Mouse (Mus musculus): ENCODE measurements around the gene Ccdc61. TPM values are rescaled to one million over a fixed set of nuclear protein-coding genes. Genes with fewer than 3 reads are reported as not detected.

The Ccdc61 gene
- 17.4 and 19.0 TPM in 2 replicates for polyA plus RNA-seq (2014; fragmentation: Nextera tagmentation; extraction: Ambion mirVana)

DNA sequence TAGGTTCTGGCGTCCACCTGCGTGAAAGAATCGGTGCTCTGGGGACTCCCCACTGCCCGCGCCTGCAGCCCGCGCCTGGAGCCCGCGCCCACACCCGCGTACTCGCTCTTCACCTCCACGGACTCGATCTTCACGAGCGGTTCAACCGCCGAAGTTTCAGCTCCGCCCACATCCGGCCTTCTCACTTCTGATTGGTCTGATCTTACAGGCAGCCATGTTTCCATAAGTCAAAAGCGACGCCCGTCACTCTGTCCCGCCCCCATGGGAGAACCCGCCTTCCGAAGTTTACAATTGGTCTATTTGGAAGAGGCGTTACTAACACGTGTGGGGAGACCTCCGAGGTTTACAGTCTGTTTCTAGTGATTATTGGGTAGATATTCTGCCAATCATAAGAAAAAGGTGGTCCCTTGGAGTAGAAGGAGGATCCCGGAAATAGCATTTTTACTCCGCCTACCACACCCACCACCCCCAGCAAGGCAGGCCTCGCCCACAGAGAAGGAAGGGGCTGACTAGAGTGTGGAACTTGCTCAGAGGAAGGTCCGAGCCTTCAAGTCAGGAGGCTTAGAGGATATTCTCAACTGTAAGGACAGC, at the start of gene Ccdc61:
Gene Ccdc61 (minus strand): TSS at position 175 of the 591 bp plus-strand sequence.
- under 1% methylated on average over 33 of the region's 33 CpGs for WGBS
- Histone ChIP-seq H3K36me3 (ENCODE audit: control insufficient read depth, insufficient read depth, low read length) (no peaks in the 10 kb centered on the region), H3K4me2 (ENCODE audit: low read length) (peak within 1 kb of the TSS; percentile 71), H3K9me3 (replicated peaks; ENCODE audit: control insufficient read depth, low read length) (no peaks in the 10 kb centered on the region), H3K4me3 (ENCODE audit: low read depth, low read length) (peak within 1 kb of the TSS; percentile 74), H3K27me3 (replicated peaks; ENCODE audit: control insufficient read depth, insufficient read depth, low read length) (no peaks in the 10 kb centered on the region), H3K9ac (ENCODE audit: low read length) (peak within 1 kb of the TSS; percentile 65), H3K4me1 (ENCODE audit: control insufficient read depth, insufficient read depth, low read length) (peaks cover 7% of the 10 kb centered on the region), H3K27ac (ENCODE audit: low read depth, low read length) (no peak within 1 kb of the TSS)
- ATAC-seq = peak; percentile 100
- DNase-seq (ENCODE audit: low spot score) = peak; percentile 100

DNA sequence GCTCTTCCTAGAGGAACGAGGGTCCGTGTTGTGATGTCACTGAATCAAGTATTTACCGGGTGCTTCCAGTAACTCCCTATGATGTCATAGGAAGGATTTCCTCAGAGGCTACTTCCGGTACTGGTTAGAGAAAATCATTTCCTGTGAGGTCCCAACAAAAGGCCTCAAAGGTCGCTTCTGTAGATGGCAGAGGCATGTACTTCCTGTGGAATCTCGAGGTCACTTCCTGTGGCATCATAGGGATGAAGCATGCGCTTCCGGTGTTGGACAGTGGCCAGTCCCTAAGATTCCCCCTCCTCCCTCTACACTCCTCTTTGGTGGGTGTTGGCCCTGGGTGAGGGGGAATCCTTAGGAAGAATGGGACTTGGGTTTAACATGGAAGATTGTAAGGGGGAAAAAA, 49.2 kb upstream of the Ccdc61 start:
- ATAC-seq (no peak), DNase-seq (ENCODE audit: low spot score) (no peak)
- WGBS = 65% methylated on average over 8 of the region's 8 CpGs
- Histone ChIP-seq H3K9me3 (replicated peaks; ENCODE audit: control insufficient read depth, low read length) (no peaks in the 10 kb centered on the region), H3K36me3 (ENCODE audit: control insufficient read depth, insufficient read depth, low read length) (peaks cover 33% of the 10 kb centered on the region), H3K9ac (ENCODE audit: low read length) (no peak overlapping the region), H3K4me2 (ENCODE audit: low read length) (no peak overlapping the region), H3K27ac (ENCODE audit: low read depth, low read length) (no peak overlapping the region), H3K27me3 (replicated peaks; ENCODE audit: control insufficient read depth, insufficient read depth, low read length) (no peaks in the 10 kb centered on the region), H3K4me3 (ENCODE audit: low read depth, low read length) (no peak overlapping the region), H3K4me1 (ENCODE audit: control insufficient read depth, insufficient read depth, low read length) (peaks cover 29% of the 10 kb centered on the region)

DNA sequence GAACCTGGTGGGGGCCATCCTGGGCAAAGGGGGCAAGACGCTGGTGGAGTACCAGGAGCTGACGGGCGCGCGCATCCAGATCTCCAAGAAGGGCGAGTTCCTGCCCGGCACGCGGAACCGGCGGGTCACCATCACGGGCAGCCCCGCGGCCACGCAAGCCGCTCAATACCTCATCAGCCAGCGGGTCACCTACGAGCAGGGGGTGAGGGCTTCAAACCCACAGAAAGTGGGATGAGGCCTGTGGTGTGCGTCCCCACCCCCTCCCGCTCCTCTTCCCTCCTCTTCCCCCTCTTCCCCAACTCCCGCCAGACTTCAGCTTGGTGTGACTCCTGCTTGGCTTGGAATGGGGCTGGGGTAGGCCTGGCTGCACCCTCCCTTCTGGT, 48.2 kb upstream of the Ccdc61 start:
- peak; percentile 6; the same call in 1 of the 2 replicates for ATAC-seq
- peak overlapping the region; percentile 36 for H3K4me3 ChIP-seq (ENCODE audit: low read depth, low read length)
- H3K9me3 ChIP-seq (replicated peaks; ENCODE audit: control insufficient read depth, low read length) = no peaks in the 10 kb centered on the region
- DNase-seq (ENCODE audit: low spot score) = peak; percentile 19
- H3K9ac ChIP-seq (ENCODE audit: low read length) = peak overlapping the region; percentile 70
- peaks cover 41% of the 10 kb centered on the region for H3K36me3 ChIP-seq (ENCODE audit: control insufficient read depth, insufficient read depth, low read length)
- peak overlapping the region; percentile 75 for H3K4me2 ChIP-seq (ENCODE audit: low read length)
- H3K27ac ChIP-seq (ENCODE audit: low read depth, low read length) = no peak overlapping the region
- peaks cover 27% of the 10 kb centered on the region for H3K4me1 ChIP-seq (ENCODE audit: control insufficient read depth, insufficient read depth, low read length)
- H3K27me3 ChIP-seq (replicated peaks; ENCODE audit: control insufficient read depth, insufficient read depth, low read length) = no peaks in the 10 kb centered on the region
- 7% methylated on average over 19 of the region's 21 CpGs for WGBS

DNA sequence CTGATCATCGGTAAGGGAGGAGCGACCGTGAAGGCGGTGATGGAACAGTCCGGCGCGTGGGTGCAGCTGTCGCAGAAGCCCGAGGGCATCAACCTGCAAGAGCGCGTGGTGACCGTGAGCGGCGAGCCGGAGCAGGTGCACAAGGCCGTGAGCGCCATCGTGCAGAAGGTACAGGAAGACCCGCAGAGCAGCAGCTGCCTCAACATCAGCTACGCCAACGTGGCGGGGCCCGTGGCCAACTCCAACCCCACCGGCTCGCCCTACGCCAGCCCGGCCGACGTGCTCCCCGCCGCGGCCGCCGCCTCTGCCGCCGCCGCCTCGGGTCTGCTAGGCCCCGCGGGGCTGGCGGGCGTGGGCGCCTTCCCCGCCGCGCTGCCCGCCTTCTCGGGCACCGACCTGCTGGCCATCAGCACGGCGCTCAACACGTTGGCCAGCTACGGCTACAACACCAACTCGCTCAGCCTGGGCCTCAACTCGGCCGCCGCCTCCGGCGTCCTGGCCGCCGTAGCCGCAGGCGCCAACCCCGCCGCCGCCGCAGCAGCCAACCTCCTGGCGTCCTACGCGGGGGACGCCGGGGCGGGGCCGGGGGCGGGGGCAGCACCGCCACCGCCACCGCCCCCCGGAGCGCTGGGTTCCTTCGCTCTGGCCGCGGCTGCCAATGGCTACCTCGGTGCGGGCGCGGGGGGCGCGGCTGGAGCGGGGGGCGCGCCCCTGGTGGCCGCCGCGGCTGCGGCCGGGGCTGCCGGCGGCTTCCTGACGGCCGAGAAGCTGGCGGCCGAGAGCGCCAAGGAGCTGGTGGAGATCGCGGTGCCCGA, 47.6 kb upstream of the Ccdc61 start:
- peaks cover 46% of the 10 kb centered on the region for H3K36me3 ChIP-seq (ENCODE audit: control insufficient read depth, insufficient read depth, low read length)

DNA sequence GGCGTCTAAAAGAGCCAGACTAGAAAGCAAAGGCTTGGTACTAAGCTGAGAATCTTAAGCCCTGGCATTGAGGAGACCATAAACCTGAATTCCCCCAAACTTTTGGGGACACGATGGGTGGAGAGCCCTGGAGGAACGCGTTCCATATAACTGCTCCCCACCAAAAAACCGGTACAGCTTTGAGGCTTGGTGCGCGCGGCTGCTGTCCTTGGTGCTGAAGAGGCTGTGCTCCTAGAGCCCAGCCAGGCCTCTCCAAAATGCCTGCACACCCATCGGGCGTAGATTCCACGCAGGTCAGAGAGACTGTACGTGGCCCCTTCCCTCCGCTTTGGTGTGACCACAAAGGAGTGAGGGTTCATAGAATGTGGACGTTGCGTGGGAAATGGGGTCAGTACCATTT, 41.2 kb upstream of the Ccdc61 start:
- Histone ChIP-seq H3K36me3 (ENCODE audit: control insufficient read depth, insufficient read depth, low read length) (peaks cover 55% of the 10 kb centered on the region), H3K9ac (ENCODE audit: low read length) (no peak overlapping the region; the same call in 1 of the 2 replicates)
- ATAC-seq = no peak

More for the DNA sequence above, 47.6 kb upstream of the Ccdc61 start:
- no peaks in the 10 kb centered on the region for H3K9me3 ChIP-seq (replicated peaks; ENCODE audit: control insufficient read depth, low read length)
- H3K4me2 ChIP-seq (ENCODE audit: low read length) = peak overlapping the region; percentile 75
- peak overlapping the region; percentile 70 for H3K9ac ChIP-seq (ENCODE audit: low read length)
- no peaks in the 10 kb centered on the region for H3K27me3 ChIP-seq (replicated peaks; ENCODE audit: control insufficient read depth, insufficient read depth, low read length)
- WGBS = under 1% methylated on average over 87 of the region's 107 CpGs
- ATAC-seq = peak; percentile 60
- DNase-seq (ENCODE audit: low spot score) = peak; percentile 69
- peaks cover 25% of the 10 kb centered on the region for H3K4me1 ChIP-seq (ENCODE audit: control insufficient read depth, insufficient read depth, low read length)
- peak overlapping the region; percentile 36 for H3K4me3 ChIP-seq (ENCODE audit: low read depth, low read length)
- H3K27ac ChIP-seq (ENCODE audit: low read depth, low read length) = peak overlapping the region; percentile 48; the same call in 1 of the 2 replicates

DNA sequence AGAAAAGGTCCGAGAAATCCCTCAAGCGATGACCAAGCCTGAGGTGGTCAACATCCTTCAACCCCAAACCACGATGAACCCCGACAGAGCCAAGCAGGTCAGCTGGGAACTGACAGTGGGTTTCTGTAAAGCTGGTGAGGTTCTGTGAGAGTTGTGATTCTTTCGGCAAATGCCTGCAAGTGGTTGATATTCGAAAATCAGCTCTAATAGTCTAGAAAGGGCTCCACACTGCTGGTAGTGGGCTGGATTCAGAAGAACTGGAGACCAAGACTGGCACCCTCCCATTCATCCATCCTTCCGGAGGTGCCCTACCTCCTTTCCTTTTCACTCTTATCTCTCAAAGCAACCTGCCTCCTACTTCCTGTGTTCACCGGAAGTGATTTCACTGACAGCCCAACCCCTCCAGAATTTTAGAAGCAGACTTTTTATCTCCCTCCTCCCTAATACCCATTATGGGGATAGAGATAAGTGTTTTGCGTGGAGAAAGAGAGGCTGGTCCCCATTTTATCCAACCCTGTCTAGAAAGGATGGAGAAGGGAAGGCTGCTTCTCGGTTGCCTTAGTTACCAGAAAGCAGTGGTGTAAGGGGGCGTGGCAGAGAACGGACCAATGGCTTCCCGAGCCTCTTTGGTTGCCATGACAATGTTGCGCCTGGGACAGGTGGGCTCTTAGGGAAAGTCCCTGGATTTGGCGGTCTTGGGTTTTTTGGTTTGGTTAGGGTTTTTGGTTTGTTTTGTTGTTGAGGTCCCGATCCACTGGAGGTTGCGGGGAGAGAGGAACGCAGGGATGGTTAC, 40.5 kb upstream of the Ccdc61 start:
- no peaks in the 10 kb centered on the region for H3K9me3 ChIP-seq (replicated peaks; ENCODE audit: control insufficient read depth, low read length)
- H3K4me1 ChIP-seq (ENCODE audit: control insufficient read depth, insufficient read depth, low read length) = peaks cover 37% of the 10 kb centered on the region
- H3K27me3 ChIP-seq (replicated peaks; ENCODE audit: control insufficient read depth, insufficient read depth, low read length) = no peaks in the 10 kb centered on the region
- WGBS = 14% methylated on average over 18 of the region's 18 CpGs
- peaks cover 51% of the 10 kb centered on the region for H3K36me3 ChIP-seq (ENCODE audit: control insufficient read depth, insufficient read depth, low read length)
- H3K27ac ChIP-seq (ENCODE audit: low read depth, low read length) = peak overlapping the region; percentile 92
- no peak overlapping the region for H3K4me3 ChIP-seq (ENCODE audit: low read depth, low read length)
- peak; percentile 49 for ATAC-seq
- H3K9ac ChIP-seq (ENCODE audit: low read length) = peak overlapping the region; percentile 29; the same call in 1 of the 2 replicates
- DNase-seq (ENCODE audit: low spot score) = peak; percentile 85
- peak overlapping the region; percentile 35 for H3K4me2 ChIP-seq (ENCODE audit: low read length)

More for the DNA sequence above, 41.2 kb upstream of the Ccdc61 start:
- Histone ChIP-seq H3K4me1 (ENCODE audit: control insufficient read depth, insufficient read depth, low read length) (peaks cover 37% of the 10 kb centered on the region), H3K27me3 (replicated peaks; ENCODE audit: control insufficient read depth, insufficient read depth, low read length) (no peaks in the 10 kb centered on the region), H3K4me2 (ENCODE audit: low read length) (peak overlapping the region; percentile 35), H3K9me3 (replicated peaks; ENCODE audit: control insufficient read depth, low read length) (no peaks in the 10 kb centered on the region), H3K4me3 (ENCODE audit: low read depth, low read length) (no peak overlapping the region), H3K27ac (ENCODE audit: low read depth, low read length) (peak overlapping the region; percentile 92)
- no peak for DNase-seq (ENCODE audit: low spot score)
- WGBS = 22% methylated on average over 15 of the region's 15 CpGs

DNA sequence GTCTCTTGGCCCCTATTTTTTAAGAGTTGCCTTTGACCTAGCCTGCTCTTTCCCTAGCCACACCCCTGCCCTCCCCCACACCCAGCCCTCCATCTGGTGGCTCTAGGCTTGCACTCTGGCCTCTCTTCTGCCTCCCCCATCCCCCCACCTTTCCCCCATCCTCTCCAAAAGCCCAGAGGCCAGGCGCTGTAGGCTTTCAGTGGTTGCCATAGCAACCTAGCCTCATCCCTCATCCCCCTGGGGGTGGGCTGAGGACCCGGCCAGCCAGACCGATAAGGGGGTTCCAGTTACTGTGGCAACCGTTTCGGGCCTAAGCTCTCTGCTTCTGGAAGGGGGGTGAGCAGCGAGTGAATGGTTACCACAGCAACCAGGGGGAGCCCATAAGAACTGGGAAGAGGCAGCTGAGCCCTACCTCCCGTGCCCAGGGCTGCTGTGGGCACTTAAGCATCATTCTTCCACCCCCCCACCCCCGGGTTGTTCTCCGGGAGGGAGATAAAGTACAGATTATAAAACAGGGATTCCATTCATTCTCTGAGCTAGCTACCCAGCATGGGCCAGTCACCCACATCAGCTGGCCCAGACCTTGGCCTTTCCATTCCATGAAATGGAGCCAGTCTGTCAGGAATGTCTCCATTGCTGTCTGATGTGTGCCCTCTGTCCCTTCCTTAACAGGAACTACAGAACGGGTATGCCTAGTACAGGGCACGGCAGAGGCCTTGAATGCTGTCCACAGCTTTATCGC, 39.7 kb upstream of the Ccdc61 start:
- Histone ChIP-seq H3K4me1 (ENCODE audit: control insufficient read depth, insufficient read depth, low read length) (peaks cover 37% of the 10 kb centered on the region), H3K36me3 (ENCODE audit: control insufficient read depth, insufficient read depth, low read length) (peaks cover 53% of the 10 kb centered on the region), H3K27ac (ENCODE audit: low read depth, low read length) (peak overlapping the region; percentile 92), H3K9me3 (replicated peaks; ENCODE audit: control insufficient read depth, low read length) (no peaks in the 10 kb centered on the region), H3K27me3 (replicated peaks; ENCODE audit: control insufficient read depth, insufficient read depth, low read length) (no peaks in the 10 kb centered on the region), H3K4me2 (ENCODE audit: low read length) (peak overlapping the region; percentile 35), H3K9ac (ENCODE audit: low read length) (peak overlapping the region; percentile 29; the same call in 1 of the 2 replicates), H3K4me3 (ENCODE audit: low read depth, low read length) (no peak overlapping the region)
- ATAC-seq (peak; percentile 93), DNase-seq (ENCODE audit: low spot score) (peak; percentile 96)
- WGBS = 11% methylated on average over 12 of the region's 12 CpGs

DNA sequence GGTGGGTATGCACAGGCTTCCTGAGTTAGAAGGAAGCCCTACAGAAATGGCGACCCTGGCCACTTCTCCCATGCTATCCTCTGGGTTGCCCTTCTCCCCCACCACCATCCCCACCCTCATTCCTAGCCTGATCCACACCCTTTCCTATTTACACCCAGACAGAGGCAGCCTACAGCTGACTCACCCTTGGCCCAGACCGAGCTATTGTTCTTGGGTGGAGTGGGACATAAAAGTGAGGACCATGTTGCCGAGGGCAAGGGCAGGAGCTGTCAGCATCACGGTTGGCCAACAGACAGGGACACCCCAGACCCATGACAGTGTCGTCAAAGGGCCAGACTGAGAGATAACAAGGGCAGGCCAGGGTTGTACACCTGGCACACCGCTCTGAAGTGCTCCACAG, 37.9 kb upstream of the Ccdc61 start:
- DNase-seq (ENCODE audit: low spot score) (no peak), ATAC-seq (no peak)
- H3K4me2 ChIP-seq (ENCODE audit: low read length) = no peak overlapping the region
- no peaks in the 10 kb centered on the region for H3K27me3 ChIP-seq (replicated peaks; ENCODE audit: control insufficient read depth, insufficient read depth, low read length)
- peak overlapping the region; percentile 2; the same call in 1 of the 2 replicates for H3K9ac ChIP-seq (ENCODE audit: low read length)
- no peaks in the 10 kb centered on the region for H3K9me3 ChIP-seq (replicated peaks; ENCODE audit: control insufficient read depth, low read length)
- WGBS = 49% methylated on average over 6 of the region's 6 CpGs
- H3K4me3 ChIP-seq (ENCODE audit: low read depth, low read length) = no peak overlapping the region
- peak overlapping the region; percentile 92 for H3K27ac ChIP-seq (ENCODE audit: low read depth, low read length)
- peaks cover 48% of the 10 kb centered on the region for H3K36me3 ChIP-seq (ENCODE audit: control insufficient read depth, insufficient read depth, low read length)
- peaks cover 39% of the 10 kb centered on the region for H3K4me1 ChIP-seq (ENCODE audit: control insufficient read depth, insufficient read depth, low read length)

Data from forebrain, embryonic 14.5 days (tissue).